ENCODE assay signal across 22 mouse cellular contexts in genomic region chr8:120062742-120063141, GRCm38 (mm10). TPM values are rescaled to one million over a fixed set of nuclear protein-coding genes. Genes with fewer than 3 reads are reported as not detected.
DNase-seq lines count a peak whose midpoint lies in the region; ATAC-seq and TF ChIP-seq lines count a peak whose summit lies in the region.
"Had no signal": no experiment of that assay in that cellular context is flagged by ENCODE, and none has a peak within 500 bp of the region (broad histone marks: within the 10 kb centered on the region; RNA-seq: fewer than 3 reads in every experiment).

No protein-coding gene starts in this region.

- TF ChIP-seq CTCF in stomach, postnatal 0 days (IDR thresholded peaks at IDR 0.05; ENCODE audit: low read depth): no peak

- H3K4me2 ChIP-seq in stomach, embryonic 16.5 days (ENCODE audit: low read depth, low read length): no peak overlapping the region
- no peak overlapping the region for H3K4me2 ChIP-seq in stomach, postnatal 0 days (replicated peaks; ENCODE audit: low read depth)
- H3K4me2 ChIP-seq: heart, embryonic 15.5 days; hindbrain, embryonic 15.5 days; limb, embryonic 13.5 days; liver, embryonic 12.5 days; midbrain, embryonic 11.5 days had no signal

- H3K27ac ChIP-seq in stomach, embryonic 16.5 days (ENCODE audit: low read length): no peak overlapping the region
- no peak overlapping the region for H3K27ac ChIP-seq in stomach, postnatal 0 days (replicated peaks)
- H3K27ac ChIP-seq: heart, embryonic 15.5 days; hindbrain, embryonic 15.5 days; layer of hippocampus, adult 2 months; limb, embryonic 13.5 days; liver, embryonic 12.5 days had no signal

- H3K9ac ChIP-seq in stomach, embryonic 16.5 days (ENCODE audit: low read length): no peak overlapping the region
- no peak overlapping the region for H3K9ac ChIP-seq in stomach, postnatal 0 days (ENCODE audit: low read length)
- H3K9ac ChIP-seq: heart, embryonic 15.5 days; hindbrain, embryonic 15.5 days; limb, embryonic 13.5 days; liver, embryonic 12.5 days had no signal

- no peak overlapping the region for H3K4me3 ChIP-seq in stomach, embryonic 16.5 days (replicated peaks; ENCODE audit: low read length)
- H3K4me3 ChIP-seq in stomach, postnatal 0 days (ENCODE audit: low read depth, low read length): no peak overlapping the region
- H3K4me3 ChIP-seq: heart, embryonic 15.5 days; hindbrain, embryonic 15.5 days; layer of hippocampus, adult 2 months; limb, embryonic 13.5 days; liver, embryonic 12.5 days had no signal

- no peak for TF ChIP-seq EP300 in stomach, postnatal 0 days (optimal IDR thresholded peaks at IDR 0.05)

- DNase-seq in cerebellum, postnatal 10 days: peak; percentile 31 to 51
- DNase-seq in cerebellum, postnatal 25 days: no peak
- DNase-seq in stomach, postnatal 0 days (ENCODE audit: low spot score): no peak
- peak; percentile 60 for DNase-seq in gastrocnemius, postnatal 10 days
- no peak for DNase-seq in frontal cortex, postnatal 14 days (ENCODE audit: low spot score in 2 of 2)
- no peak for DNase-seq in left cerebral cortex, adult 11 months (ENCODE audit: low spot score)
- DNase-seq: adrenal gland, postnatal 36 days; B cell, adult 2 months; heart, postnatal 36 days; kidney, postnatal 25 days; lung, adult 18-20 months; lung, postnatal 10 days; right cerebral cortex, postnatal 4 days had no signal

- 0 out of 2 replicates have a peak, but pooled peaks have one; percentile 12 for ATAC-seq in stomach, embryonic 16.5 days (ENCODE audit: insufficient read depth, low FRiP score)
- no peak; the same call in 1 of the 2 replicates for ATAC-seq in stomach, postnatal 0 days (ENCODE audit: low FRiP score, low TSS enrichment)
- ATAC-seq: liver, embryonic 12.5 days; Patski had no signal

- H3K27me3 ChIP-seq in stomach, embryonic 16.5 days (ENCODE audit: control insufficient read depth, insufficient read depth, low read length): no peaks in the 10 kb centered on the region
- H3K27me3 ChIP-seq in stomach, postnatal 0 days (ENCODE audit: control insufficient read depth, insufficient read depth, low read length): no peaks in the 10 kb centered on the region
- H3K27me3 ChIP-seq: hindbrain, embryonic 15.5 days; limb, embryonic 13.5 days; Patski had no signal

- WGBS in stomach, embryonic 16.5 days: 89% methylated on average over 14 of the region's 14 CpGs
- WGBS in stomach, postnatal 0 days: 90% methylated on average over 14 of the region's 14 CpGs

- H3K36me3 ChIP-seq in stomach, embryonic 16.5 days (ENCODE audit: control insufficient read depth, insufficient read depth, low read length): no peaks in the 10 kb centered on the region
- no peaks in the 10 kb centered on the region for H3K36me3 ChIP-seq in stomach, postnatal 0 days (ENCODE audit: control insufficient read depth, insufficient read depth, low read length)
- H3K36me3 ChIP-seq: G1E; heart, embryonic 15.5 days; hindbrain, embryonic 15.5 days; limb, embryonic 13.5 days; liver, embryonic 12.5 days had no signal

- no peaks in the 10 kb centered on the region for H3K9me3 ChIP-seq in stomach, embryonic 16.5 days (replicated peaks; ENCODE audit: control insufficient read depth, low read length)
- no peaks in the 10 kb centered on the region for H3K9me3 ChIP-seq in stomach, postnatal 0 days (ENCODE audit: control insufficient read depth, low read length)
- H3K9me3 ChIP-seq: G1E; heart, embryonic 15.5 days; hindbrain, embryonic 15.5 days; limb, embryonic 13.5 days; liver, embryonic 12.5 days had no signal

- 0 out of 2 replicates have a peak, but pooled peaks cover under 1% of the 10 kb centered on the region for H3K4me1 ChIP-seq in stomach, embryonic 16.5 days (ENCODE audit: control insufficient read depth, insufficient read depth, low read length)
- H3K4me1 ChIP-seq in stomach, postnatal 0 days (replicated peaks; ENCODE audit: control insufficient read depth, insufficient read depth): no peaks in the 10 kb centered on the region
- H3K4me1 ChIP-seq: heart, embryonic 15.5 days; hindbrain, embryonic 15.5 days; liver, embryonic 12.5 days had no signal

RNA-seq across cellular contexts. Expression of gene Zdhhc7, which starts 38.5 kb away (rescaled TPM):
- polyA plus RNA-seq in stomach, embryonic 16.5 days (2015; fragmentation: Nextera tagmentation; extraction: Ambion mirVana): 30.2 and 31.1 TPM in 2 replicates
- polyA plus RNA-seq in stomach, postnatal 0 days (2015; fragmentation: Nextera tagmentation; extraction: Ambion mirVana): 24.3 and 24.4 TPM in 2 replicates
- 10 to 100 TPM; 23.1 to 24.5 TPM for total RNA-seq in gastrocnemius, postnatal 10 days (2021)

RNA-seq across cellular contexts. Expression of gene 6430548M08Rik, which starts 51.2 kb away (rescaled TPM):
- 7.5 and 9.1 TPM in 2 replicates for polyA plus RNA-seq in stomach, embryonic 16.5 days (2015; fragmentation: Nextera tagmentation; extraction: Ambion mirVana)
- polyA plus RNA-seq in stomach, postnatal 0 days (2015; fragmentation: Nextera tagmentation; extraction: Ambion mirVana): 13.2 and 13.8 TPM in 2 replicates
- total RNA-seq in gastrocnemius, postnatal 10 days (2021): 10 to 100 TPM in 1 of 2 experiments, 1 to 10 TPM in 1; 9.3 to 11.2 TPM

Comparison
In these comparisons a context has a peak if more than half of its experiments do, and no peak if none do; other contexts are left out.
1. DNase-seq: peak in cerebellum, postnatal 10 days (2 of 2) and gastrocnemius, postnatal 10 days (single experiment); none in cerebellum, postnatal 25 days (0 of 2), stomach, postnatal 0 days (single experiment), frontal cortex, postnatal 14 days (0 of 2) and left cerebral cortex, adult 11 months (single experiment).